Mouse (Mus musculus) erythroblast, embryonic 14.5 days (primary cell): Measurements from ENCODE around the gene Hmgxb4. TPM values are rescaled to one million over a fixed set of nuclear protein-coding genes. Genes with fewer than 3 reads are reported as not detected.
A peak's percentile ranks its signal among the peaks of the same experiment; 100 is the strongest.

Experiments used
- H3K27me3 ChIP-seq: 2 replicates; pipeline ENCODE4 v1.6.1; 2012; ENCODE audit warnings: inconsistent platforms; ENCODE audit not compliant: control insufficient read depth
- H3K36me3 ChIP-seq: 2 replicates; pipeline ENCODE4 v1.6.1; 2012; ENCODE audit warnings: mild to moderate bottlenecking, inconsistent platforms; ENCODE audit not compliant: control insufficient read depth
- H3K4me1 ChIP-seq: 2 replicates; pipeline ENCODE4 v1.6.1; 2012; ENCODE audit warnings: inconsistent platforms; ENCODE audit not compliant: control insufficient read depth
- H3K4me3 ChIP-seq: replicated peaks from 2 replicates; pipeline ENCODE3; 2012; ENCODE audit warnings: moderate library complexity, mild to moderate bottlenecking, inconsistent platforms
- H3K9me3 ChIP-seq: 2 replicates; pipeline ENCODE4 v1.6.1; 2012; ENCODE audit warnings: low read length, inconsistent platforms, mixed read lengths; ENCODE audit not compliant: control insufficient read depth
- GATA1 ChIP-seq: IDR thresholded peaks from 2 replicates; pipeline ENCODE4 v1.6.1; 2012; ENCODE audit warnings: low read length, inconsistent platforms, mixed read lengths
- TAL1 ChIP-seq: IDR thresholded peaks from 3 replicates; pipeline ENCODE4 v1.6.1; 2012; ENCODE audit warnings: low read length, inconsistent platforms, mixed read lengths
- polyA plus RNA-seq: library from polyadenylated mRNA; stranded (reverse); fragments of >175 nt; gene quantifications from 2 replicates; pipeline ENCODE4 v1.2.3, GENCODE M21; 2012

The Hmgxb4 gene
- polyA plus RNA-seq, 1 experiment: 0.45 TPM

DNA sequence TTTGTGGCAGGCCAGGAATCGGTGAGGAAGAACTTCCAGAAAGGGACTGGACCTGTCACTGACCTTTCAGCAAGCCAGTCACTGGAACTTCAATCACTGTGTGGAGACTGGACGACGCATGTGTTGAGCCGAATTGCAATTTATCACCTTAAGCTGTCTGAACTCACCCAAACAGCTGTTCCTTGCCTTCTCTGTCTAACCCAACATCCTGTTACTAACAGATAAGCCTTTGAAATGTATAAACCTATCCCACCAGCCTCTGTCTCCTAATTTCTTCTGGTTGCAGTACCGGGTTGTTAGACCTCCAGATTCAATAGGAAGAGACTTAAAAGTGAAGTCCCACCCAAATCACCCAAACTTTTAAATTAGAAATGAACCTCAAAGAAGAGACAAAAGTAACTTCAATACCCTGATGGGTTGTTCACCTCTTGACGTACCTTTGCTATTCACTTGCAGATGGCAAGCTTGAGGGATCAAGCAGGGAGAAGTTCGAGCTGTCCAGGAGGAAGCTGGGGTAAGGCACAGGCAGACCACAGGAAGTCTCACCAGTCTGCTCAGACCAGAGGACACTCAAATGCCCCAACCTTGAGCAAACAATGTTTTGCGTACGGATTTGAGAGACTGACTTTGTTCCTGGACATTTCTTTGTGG, 13.0 kb upstream of the Hmgxb4 start:
- TF ChIP-seq TAL1 (no peak), GATA1 (no peak)
- Histone ChIP-seq H3K9me3 (no peaks in the 10 kb centered on the region), H3K36me3 (no peaks in the 10 kb centered on the region), H3K4me3 (no peak overlapping the region), H3K27me3 (no peaks in the 10 kb centered on the region), H3K4me1 (0 out of 2 replicates have a peak, but pooled peaks cover 1% of the 10 kb centered on the region)

DNA sequence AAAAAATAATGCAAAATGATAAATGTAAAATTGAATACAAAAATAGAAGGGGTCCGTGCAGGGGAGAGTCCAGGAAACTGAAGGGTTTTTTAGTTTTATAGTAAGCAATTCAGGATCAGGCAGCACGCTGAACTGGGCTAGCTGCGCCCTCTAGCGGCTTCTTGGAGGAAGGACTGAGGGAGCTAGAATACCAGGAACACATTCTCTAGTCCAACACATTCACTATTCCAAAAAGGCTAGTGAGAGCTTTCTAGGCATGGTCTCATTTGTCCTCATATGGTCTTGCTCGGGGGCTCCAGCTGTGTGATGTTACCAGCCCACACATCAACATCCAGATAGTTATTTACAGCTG, 12.5 kb upstream of the Hmgxb4 start:
- Histone ChIP-seq H3K36me3 (no peaks in the 10 kb centered on the region), H3K4me3 (no peak overlapping the region), H3K4me1 (0 out of 2 replicates have a peak, but pooled peaks cover 1% of the 10 kb centered on the region), H3K27me3 (no peaks in the 10 kb centered on the region), H3K9me3 (no peaks in the 10 kb centered on the region)
- TF ChIP-seq GATA1 (no peak), TAL1 (no peak)

DNA sequence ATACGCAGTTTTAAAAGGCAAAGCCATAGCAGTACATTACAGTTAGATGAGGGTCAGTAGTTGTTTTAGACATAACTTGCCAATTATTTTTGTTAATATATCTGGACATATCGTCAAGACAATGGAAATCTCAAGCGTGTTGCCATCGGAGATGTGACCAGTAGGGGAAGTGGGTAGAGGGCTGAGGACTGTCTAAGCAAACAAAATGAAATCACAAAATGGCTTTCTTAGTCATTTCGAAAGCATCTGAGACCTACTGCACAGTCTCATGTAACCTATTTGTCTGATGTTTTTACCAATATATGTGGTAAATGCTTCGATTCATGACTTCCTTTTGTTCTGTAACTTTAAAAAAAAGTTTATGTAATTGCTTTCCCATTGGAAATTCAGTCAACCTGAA, 11.3 kb upstream of the Hmgxb4 start:
- Histone ChIP-seq H3K27me3 (no peaks in the 10 kb centered on the region), H3K4me1 (0 out of 2 replicates have a peak, but pooled peaks cover 1% of the 10 kb centered on the region), H3K9me3 (no peaks in the 10 kb centered on the region), H3K36me3 (no peaks in the 10 kb centered on the region), H3K4me3 (no peak overlapping the region)
- TF ChIP-seq TAL1 (no peak), GATA1 (no peak)

DNA sequence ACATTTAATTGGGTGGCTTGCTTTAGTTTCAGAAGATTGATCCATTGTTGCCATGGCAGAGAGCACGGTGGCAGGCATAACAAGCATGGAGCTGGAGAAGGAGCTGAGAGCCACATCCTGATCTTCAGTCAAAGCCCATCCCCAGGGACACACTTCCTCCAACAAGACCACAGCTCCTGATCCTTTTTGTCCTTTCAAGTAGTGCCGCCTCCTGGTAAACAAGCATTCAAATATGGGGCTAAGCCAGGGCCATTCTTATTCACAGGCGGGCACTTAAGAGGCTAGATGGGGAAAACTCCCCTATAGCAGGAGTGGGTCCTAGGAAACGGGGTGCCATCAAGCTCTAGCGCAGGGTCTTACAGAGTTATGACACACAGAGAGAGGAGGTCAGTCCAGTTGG, 5.7 kb upstream of the Hmgxb4 start:
- H3K4me3 ChIP-seq: no peak overlapping the region
- no peaks in the 10 kb centered on the region for H3K4me1 ChIP-seq
- no peak for TF ChIP-seq GATA1
- TF ChIP-seq TAL1: no peak
- H3K36me3 ChIP-seq: no peaks in the 10 kb centered on the region
- peaks cover 23% of the 10 kb centered on the region for H3K27me3 ChIP-seq
- H3K9me3 ChIP-seq: no peaks in the 10 kb centered on the region

DNA sequence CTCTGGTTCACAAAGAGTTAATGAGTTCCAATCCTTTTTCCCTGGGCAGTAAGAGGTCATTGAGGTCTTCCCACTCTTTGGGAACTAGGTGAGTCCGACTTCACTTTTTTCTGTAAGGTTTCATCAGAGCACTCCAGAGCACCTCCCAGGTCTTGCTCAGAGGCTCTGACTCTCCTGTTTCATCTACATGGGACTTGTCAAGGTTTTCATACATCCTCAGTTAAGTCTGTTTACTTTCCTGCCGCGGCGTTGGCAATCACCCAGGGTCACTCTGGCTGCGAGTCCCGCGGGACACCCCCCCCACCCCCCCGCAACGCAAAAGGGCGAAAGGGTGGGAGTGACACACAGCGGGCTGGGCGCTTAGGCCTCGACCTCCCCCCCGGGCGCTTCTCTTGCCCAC, 3.1 kb upstream of the Hmgxb4 start:
- Histone ChIP-seq H3K27me3 (peaks cover 30% of the 10 kb centered on the region), H3K4me1 (peaks cover 14% of the 10 kb centered on the region), H3K36me3 (no peaks in the 10 kb centered on the region), H3K4me3 (no peak overlapping the region), H3K9me3 (no peaks in the 10 kb centered on the region)
- TF ChIP-seq TAL1: no peak
- TF ChIP-seq GATA1: no peak

DNA sequence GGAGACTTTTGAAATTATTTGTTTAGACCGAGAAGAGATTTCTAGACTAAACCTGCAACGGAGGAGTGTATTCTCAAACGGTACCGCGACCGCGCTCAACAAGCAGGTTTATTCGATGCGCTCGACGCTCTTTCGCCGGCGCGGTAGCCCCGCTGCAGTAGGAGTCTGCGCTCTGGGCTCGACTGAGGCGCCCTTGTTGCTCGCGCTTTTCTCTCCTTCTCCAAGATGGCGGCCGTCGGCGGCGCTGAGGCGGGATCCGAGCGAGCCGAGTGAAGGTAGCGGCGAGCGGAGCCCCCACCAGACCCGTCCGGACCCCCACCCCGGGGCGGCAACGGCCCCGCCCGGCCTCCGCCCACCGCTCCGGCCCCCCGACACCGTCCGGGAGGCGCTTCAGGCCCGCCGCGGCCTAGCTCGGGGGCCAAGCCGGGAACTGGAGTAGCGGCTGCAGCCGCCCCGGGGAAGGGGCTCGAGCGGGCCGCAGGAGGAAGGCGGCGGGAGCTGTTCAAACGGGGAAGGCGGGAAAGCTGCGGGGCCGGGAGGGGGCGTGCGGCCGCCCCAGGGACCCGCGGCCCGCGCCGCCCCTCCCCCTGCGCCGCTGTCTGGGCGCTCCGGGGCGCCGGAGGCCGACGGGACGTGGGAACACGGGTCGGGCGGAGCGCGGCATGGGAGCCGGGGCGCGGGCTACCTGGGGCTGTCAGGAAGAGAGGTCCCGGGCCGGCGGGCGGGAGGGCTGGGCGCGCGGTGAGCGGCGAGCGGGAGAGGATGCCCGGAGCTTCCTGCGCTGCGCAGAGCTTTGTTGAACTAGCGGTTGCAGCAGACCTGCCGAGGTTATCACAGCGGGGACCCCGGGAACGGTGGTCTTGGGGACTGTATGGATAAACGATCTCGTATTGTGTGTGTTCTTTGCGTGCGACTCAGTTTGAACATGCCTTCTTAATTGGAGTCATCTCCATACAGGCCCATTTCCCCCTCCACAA, 607 bp downstream of the Hmgxb4 start:
- H3K9me3 ChIP-seq: no peaks in the 10 kb centered on the region
- H3K27me3 ChIP-seq: peaks cover 30% of the 10 kb centered on the region
- TF ChIP-seq TAL1 (no peak), GATA1 (no peak)

DNA sequence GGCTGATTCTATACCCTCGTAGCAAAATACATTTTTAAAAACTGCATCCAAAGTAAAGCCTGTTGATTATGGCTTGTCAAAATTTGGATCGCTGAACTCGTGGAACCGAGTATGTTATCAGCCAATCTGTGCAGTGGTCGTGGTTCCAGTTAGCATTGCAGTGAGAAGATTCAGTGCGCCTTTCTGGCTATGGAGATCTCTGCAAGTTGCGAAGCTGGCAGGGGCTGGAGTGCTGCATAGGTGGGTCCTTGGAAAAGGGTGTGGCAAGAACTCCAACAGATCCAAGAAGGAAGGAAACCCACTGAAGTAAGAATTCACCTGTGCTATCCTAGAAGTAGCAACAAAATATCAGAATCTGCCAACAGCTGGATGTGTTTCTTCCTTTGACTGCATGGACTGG, 1.4 kb downstream of the Hmgxb4 start:
- TF ChIP-seq GATA1 (peak; percentile 69), TAL1 (no peak)
- Histone ChIP-seq H3K36me3 (peaks cover 14% of the 10 kb centered on the region), H3K4me1 (peaks cover 20% of the 10 kb centered on the region), H3K9me3 (no peaks in the 10 kb centered on the region), H3K27me3 (peaks cover 24% of the 10 kb centered on the region), H3K4me3 (peak overlapping the region; percentile 84)

More for the DNA sequence above, 607 bp downstream of the Hmgxb4 start:
- Histone ChIP-seq H3K4me1 (peaks cover 20% of the 10 kb centered on the region), H3K36me3 (peaks cover 6% of the 10 kb centered on the region), H3K4me3 (peak overlapping the region; percentile 84)

DNA sequence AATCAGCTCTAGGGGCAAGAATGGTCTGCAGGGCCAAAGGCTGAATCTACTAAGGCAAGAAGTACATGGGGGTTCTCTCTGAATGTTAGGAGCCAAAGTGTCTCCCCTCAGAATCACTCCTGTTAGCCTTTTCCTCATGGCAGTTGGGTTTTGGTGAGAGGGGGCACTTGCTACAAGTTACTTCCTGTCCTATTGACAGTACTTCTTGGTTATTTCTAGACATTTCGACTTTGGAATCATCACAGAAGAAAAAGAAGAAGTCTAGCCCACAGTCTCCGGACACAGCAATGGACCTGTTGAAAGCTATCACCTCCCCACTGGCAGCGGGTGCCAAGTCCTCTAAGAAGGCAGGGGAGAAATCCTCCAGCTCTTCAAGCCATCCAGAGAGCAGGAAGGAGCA, 7.3 kb downstream of the Hmgxb4 start:
- Histone ChIP-seq H3K4me1 (peaks cover 2% of the 10 kb centered on the region), H3K27me3 (no peaks in the 10 kb centered on the region), H3K9me3 (no peaks in the 10 kb centered on the region), H3K36me3 (peaks cover 59% of the 10 kb centered on the region), H3K4me3 (no peak overlapping the region)
- no peak for TF ChIP-seq TAL1
- TF ChIP-seq GATA1: no peak

DNA sequence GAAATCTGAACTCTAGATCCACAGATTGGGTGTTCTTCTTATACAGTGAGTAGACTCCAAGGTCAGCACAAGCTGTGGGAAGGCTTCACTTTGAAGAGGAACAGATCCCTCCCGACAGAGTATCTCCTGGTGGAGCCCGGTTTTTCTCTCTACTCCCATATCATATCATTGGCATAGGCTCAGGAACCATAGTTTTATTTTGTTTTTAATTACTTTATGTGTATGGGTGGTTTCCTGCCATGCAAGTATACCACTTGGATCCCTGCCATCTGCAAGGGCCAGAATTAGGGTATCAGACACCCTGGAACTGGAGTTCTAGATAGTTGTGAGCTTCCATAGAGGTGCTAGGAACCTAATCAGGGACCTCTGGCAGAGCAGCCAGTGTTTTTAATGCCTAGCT, 15.7 kb downstream of the Hmgxb4 start:
- H3K9me3 ChIP-seq: no peaks in the 10 kb centered on the region
- no peak for TF ChIP-seq GATA1
- no peak for TF ChIP-seq TAL1
- no peak overlapping the region for H3K4me3 ChIP-seq
- peaks cover 61% of the 10 kb centered on the region for H3K36me3 ChIP-seq
- H3K27me3 ChIP-seq: no peaks in the 10 kb centered on the region
- peaks cover 5% of the 10 kb centered on the region for H3K4me1 ChIP-seq
